In genomic region chr1:33672514-33672913, GRCm38 (mm10) we compare ENCODE assay signal across 7 mouse cellular contexts. TPM values are rescaled to one million over a fixed set of nuclear protein-coding genes. Genes with fewer than 3 reads are reported as not detected.
DNase-seq lines count a peak whose midpoint lies in the region; ATAC-seq lines count a peak whose summit lies in the region.

No protein-coding gene starts in this region.

- ATAC-seq in megakaryocyte-erythroid progenitor cell, adult 5-6 weeks (replicated peaks; ENCODE audit: low FRiP score, low TSS enrichment, poor library complexity, severe bottlenecking) = peak; percentile 39; the same call in 1 of the 2 replicates

- DNase-seq in layer of hippocampus, adult 11-12 months (ENCODE audit: low spot score) = peak; percentile 46
- DNase-seq in layer of hippocampus, adult 9-11 months = no peak
- DNase-seq in MEL-GATA-1-ER (ENCODE audit: extremely low read depth, low read depth) = peak; percentile 14
- peak; percentile 42 to 62 for DNase-seq in cerebellum, adult 18-20 months
- DNase-seq in kidney, postnatal 10 days = peak; percentile 54
- no peak for DNase-seq in spleen, postnatal 36 days (ENCODE audit: low spot score in 2 of 2)

RNA-seq across cellular contexts. Expression of gene Prim2, which starts 2.9 kb away (rescaled TPM):
- total RNA-seq in megakaryocyte-erythroid progenitor cell, adult 5-6 weeks (2014; fragmentation: Nextera tagmentation) = 88.7 and 102 TPM in 2 replicates
- 94.2 and 137 TPM in 2 replicates for total RNA-seq in megakaryocyte-erythroid progenitor cell, adult 5-6 weeks (2017)

RNA-seq across cellular contexts. Expression of gene Rab23, which starts 47.2 kb away (rescaled TPM):
- 1.6 and 3.5 TPM in 2 replicates for total RNA-seq in megakaryocyte-erythroid progenitor cell, adult 5-6 weeks (2014; fragmentation: Nextera tagmentation)
- 0.99 and 4.2 TPM in 2 replicates for total RNA-seq in megakaryocyte-erythroid progenitor cell, adult 5-6 weeks (2017)

Comparison
In these comparisons a context has a peak if more than half of its experiments do, and no peak if none do; other contexts are left out.
1. DNase-seq: peak in layer of hippocampus, adult 11-12 months (single experiment), MEL-GATA-1-ER (single experiment), cerebellum, adult 18-20 months (2 of 2) and kidney, postnatal 10 days (single experiment); none in layer of hippocampus, adult 9-11 months (single experiment) and spleen, postnatal 36 days (0 of 2).